Mouse (Mus musculus) right cerebral cortex, postnatal 25 days (tissue): Measurements from ENCODE around the gene Ppp1ca.

Experiments
- DNase-seq: peaks from one replicate; pipeline ENCODE4 v3.0.0; 2022

The Ppp1ca gene

DNA sequence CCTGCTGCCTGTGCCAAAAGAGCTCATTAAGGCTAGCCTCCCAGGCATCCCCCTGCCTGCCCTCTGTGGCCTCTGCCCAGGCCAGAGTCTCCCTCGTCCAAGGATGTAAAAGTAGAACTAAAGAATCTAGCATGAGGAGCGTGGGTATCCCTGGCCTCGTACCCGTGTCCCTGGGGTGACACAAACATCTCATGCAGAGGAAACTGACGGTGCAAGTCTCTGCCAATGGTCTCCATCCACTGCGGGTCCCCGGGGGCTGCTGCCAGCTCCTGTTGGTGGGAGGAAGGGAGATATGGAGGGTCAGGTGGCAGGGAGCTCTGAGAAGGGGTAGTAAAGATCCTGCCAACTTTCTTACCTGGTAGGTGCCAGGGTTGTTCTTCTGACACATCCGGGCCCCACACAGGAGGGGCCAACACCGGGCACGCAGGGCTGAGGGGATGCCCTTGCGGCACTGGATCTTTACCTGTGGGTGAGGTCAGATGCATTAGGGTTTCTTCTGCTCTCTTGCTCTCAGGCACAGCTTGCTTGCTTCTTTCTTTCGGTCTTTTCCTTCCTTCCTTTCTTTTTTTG, 2.7 kb upstream of the Ppp1ca start:
- DNase-seq = no peak

DNA sequence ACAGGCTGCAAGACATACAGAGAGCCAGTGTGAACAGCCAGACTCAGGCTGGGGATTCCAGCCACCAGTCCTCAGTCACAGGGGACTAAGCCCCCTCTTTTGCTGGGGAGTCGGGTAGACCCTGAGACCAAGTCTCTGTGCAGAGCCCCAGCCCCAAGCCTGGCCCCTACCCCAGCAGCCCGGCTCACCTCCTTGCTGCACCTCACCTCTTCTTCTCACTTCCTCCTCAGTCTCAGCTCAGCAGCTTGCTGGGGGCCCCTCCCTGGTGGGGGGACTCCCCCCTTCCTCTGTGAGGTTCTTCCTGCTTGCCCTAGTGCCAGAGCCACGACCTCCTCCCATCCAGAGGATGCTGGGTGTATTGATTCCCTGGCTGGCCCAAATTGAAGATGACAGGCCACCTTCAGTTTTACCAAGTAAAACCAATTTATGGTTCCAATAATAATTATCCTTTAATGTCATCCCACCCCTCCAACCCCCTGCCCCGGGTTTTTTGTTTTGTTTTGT, 982 bp upstream of the Ppp1ca start, which contains the start of gene Tbc1d10c:
TSS of gene Tbc1d10c (minus strand) at position 454 of the 504 bp plus-strand sequence.
- DNase-seq = no peak

DNA sequence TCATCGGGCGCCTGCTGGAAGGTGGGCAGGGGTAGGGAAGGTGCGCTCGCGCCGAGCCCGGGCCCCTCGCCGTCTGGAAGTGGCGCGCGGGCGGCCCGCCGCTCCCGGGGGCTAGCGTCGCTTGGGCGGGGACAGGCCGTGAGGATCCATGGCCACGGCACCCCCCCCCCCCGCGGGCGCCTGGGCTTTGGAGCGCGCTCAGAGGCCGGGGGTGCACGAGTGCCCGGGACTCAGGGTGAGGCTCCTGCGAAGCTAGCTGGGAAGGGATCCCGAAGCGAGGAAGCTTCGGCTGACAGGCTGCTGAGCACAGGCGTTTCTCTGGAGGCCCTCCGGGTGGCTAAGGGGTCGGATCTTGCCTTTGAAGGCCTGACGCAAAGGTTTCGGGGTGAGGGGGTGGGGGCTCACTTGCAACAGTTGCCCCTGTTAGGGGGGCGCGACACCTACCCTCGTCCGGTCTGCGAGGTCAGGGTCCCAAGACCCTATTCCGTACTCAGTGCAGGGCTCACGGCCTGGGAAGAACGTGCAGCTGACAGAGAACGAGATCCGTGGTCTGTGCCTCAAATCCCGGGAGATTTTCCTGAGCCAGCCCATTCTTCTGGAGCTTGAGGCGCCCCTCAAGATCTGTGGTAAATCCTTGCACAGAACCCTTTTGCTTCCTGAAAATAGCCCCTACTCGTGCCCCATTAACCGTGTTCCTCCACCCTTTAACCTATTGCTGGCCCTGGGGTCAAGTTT, 553 bp downstream of the Ppp1ca start:
- DNase-seq = no peak

DNA sequence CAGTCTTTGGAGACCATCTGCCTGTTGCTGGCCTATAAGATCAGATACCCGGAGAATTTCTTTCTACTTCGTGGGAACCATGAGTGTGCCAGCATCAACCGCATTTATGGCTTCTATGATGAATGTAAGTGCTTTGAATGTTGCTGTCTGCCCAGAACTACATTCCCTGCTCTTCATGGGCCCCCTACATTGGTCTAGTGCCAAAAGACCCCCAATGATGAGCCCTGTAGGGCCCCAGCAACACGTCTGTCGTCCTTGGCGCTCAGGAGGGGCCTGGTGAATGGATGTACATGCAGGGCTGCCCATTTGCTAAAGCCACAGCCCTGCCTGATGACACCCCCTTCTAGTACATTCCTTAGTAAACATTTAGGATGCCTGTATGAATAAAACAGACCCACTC, 1.3 kb downstream of the Ppp1ca start:
- no peak for DNase-seq

- DNase-seq = no peak
Measured at GRCm38 (mm10) chr19:4194021-4194724, 2.3 kb downstream of the Ppp1ca start.

DNA sequence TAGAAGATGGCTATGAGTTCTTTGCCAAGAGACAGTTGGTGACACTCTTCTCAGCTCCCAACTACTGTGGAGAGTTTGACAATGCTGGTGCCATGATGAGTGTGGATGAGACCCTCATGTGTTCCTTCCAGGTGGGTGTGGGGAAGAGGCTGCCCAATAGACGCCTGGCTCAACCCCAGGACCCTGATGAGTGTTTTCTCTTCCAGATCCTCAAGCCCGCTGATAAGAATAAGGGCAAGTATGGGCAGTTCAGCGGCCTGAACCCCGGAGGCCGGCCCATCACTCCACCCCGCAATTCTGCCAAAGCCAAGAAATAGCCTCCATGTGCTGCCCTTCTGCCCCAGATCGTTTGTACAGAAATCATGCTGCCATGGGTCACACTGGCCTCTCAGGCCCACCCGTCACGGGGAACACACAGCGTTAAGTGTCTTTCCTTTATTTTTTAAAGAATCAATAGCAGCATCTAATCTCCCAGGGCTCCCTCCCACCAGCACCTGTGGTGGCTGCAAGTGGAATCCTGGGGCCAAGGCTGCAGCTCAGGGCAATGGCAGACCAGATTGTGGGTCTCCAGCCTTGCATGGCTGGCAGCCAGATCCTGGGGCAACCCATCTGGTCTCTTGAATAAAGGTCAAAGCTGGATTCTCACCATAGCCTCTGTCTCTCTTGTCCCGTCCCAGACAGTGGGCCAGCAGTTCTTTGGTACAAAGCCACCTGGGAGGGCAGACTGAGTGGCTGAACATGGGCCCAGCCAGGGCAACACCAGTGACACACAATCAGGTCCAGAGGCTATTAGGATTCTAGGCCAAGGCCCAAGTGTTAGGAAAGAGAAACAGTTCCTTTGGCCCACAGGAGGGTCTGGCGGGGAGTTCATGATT, 3.1 kb downstream of the Ppp1ca start:
- no peak for DNase-seq

DNA sequence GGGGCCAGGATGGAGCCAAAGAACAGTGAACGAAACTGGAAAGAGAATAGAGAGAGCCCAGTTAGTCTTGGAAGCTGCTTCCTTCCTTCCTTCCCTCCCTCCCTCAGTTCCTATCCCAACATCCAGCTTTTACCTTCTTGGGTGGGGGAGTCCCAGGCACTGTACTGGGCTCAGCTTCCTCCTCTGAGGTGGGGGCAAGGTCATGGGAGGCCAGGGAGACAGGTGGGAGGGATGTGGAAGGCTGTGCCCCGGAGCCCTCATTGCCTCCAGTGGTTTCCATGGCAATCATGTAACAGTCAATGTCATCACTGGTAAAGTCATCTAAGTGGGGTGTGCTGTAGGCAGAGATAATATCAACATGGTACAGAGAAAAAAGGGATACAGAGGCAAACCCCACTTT, 4.2 kb downstream of the Ppp1ca start:
- no peak for DNase-seq

DNA sequence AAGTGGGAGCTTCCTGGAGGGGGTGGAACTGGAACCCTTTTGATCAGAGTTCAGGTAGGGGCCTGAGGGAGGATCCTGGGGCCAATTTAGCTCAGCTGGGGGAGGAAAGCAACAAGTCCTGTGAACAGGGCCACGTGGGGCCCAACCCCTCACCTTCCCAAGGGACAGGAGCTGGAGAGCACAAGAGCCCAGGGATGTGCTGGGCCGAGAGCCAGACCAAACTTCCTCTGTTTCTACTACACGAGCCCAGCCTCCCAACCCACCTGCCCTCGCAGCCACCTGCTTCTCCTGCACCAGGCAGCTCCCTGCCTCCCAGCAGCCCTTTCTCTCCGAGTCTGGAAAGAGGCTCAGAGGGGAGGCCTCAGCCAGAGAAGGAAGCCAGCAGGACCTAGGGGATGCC, 4.7 kb downstream of the Ppp1ca start:
- no peak for DNase-seq

- no peak for DNase-seq
Measured at GRCm38 (mm10) chr19:4197180-4197579, 5.3 kb downstream of the Ppp1ca start.

GRCm38 (mm10) chr19:4201291-4201909, 9.5 kb downstream of the Ppp1ca start, which contains the start of gene Rad9a:
TSS of gene Rad9a (minus strand) at chr19:4201662.
- DNase-seq = peak; percentile 93

DNA sequence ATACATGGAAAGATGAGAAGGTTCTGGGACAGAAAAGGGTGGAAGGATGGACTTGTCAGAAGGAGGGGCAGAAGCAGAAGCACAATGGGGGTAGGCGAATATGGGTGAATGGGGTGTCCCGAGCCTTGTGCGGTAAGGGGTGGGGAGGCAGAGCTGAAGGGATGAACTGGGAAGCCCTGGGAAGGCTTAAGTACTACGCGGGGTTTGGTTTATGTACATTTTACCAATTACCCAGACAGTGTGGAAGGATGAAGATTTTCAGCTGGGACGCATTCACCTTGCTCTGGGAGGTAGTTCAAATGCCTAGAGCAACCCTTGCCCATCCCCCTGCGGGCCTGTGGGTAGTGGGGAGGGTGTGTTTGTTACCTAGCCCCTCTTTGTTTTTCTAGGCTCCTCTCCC, 10.3 kb downstream of the Ppp1ca start:
- no peak for DNase-seq

GRCm38 (mm10) chr19:4203148-4203547, 11.3 kb downstream of the Ppp1ca start:
- DNase-seq = no peak

DNA sequence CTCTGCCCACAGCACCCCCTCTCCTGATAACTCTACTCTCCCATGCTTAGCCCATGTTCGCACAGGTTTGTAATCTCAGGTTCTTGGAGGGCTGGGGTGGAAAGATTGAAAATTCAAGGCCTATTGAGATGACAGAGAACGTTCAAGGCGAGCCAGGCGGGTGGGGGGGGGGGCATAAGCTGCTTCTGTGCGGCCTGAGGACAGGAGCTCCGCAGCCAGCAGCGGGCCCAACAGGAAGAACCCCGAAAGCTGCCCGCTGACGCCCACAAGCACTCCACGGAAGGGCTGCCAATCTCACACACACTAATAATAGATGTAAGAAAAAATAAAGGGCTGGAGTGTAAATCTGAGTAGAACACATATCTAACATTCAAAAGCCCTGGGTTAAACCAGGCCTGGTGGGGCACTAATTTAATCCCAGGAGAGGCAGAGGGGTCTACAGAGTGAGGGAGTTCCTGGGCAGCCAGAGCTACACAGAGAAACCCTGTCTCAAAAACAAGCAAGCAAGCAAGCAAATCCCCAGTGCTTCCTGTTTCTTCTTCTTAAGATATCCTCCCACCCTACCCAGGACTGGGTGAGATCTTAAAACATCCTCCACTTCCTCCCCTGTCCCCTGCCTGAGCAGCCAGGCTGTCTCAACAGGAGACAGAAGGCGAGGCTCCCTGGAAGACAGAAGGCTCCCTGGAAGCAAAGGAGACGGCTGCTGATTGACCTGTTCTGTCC, 11.9 kb downstream of the Ppp1ca start:
- no peak for DNase-seq

DNA sequence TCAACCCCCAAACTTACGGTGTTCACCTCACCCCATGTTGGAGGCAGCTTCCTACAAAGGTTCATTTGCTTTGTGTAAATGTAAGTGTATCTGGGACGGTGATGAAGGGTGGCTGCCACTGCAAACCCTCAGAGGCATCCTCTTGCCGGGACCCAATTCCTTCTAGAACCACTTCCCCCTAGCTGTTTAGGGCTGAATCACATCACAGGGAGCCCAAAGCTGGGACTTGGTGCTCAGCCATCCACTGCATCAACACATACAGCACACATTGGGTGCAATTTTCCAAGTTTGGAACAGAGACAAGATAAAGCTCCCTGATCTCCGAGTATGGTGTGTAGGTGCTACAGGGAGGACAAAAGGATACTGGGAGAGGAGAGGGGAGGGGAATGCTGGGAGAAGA, 13.0 kb downstream of the Ppp1ca start:
- no peak for DNase-seq

DNA sequence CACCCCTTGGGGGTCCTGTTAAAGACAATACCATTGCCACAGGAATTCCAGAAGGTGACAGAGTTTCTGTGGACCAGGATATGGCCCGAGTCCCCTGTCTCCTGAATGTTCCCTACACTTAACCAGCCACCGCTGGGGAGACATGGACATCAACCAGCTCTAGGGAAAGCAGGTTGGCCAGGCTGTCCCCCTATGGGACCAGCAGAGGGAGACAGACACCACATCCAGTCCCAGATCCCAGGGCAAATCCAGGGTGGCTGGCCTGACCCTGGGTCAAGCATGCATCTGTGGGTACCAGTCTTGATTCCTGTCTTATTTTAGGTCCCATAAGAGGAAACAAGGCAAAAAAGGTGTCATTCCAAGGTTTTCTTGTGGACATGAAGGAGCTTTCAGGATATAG, 15.1 kb downstream of the Ppp1ca start:
- DNase-seq = no peak

GRCm38 (mm10) chr19:4208563-4208962, 16.7 kb downstream of the Ppp1ca start:
- DNase-seq = no peak

DNA sequence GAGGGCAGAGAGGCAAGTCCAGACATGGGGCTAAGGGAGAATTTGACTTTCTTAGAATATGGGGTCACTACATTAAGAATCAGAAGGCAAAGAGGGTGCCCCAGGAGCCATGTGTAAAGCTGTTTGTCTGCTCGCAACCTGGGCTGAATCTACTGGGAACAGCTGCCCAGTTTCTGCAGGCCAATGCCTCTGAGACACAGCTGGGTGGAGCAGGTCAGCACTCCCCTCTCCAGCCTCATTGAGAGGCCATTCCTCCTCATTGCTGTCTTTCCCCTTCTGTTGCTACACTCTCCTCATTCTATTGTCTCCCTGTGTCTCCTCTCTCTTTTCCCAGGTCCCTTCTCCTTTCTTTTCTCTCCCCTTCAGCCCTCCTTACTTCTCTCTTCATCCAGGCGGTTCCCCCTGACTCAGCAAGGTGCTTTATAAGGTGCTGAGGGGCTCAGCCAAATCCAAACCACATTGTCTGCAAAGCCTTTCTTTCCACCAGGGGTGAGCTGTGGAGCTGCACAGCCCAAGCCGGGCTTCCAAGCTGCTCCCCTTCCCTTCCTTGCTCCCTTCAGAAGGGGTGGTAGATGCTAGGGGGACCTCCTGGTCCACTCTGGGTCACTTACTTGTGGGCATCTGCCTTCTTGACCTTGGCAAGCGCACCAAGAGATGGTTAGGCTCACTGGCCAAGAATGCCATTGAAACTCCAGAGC, 20.2 kb downstream of the Ppp1ca start:
- no peak for DNase-seq

DNA sequence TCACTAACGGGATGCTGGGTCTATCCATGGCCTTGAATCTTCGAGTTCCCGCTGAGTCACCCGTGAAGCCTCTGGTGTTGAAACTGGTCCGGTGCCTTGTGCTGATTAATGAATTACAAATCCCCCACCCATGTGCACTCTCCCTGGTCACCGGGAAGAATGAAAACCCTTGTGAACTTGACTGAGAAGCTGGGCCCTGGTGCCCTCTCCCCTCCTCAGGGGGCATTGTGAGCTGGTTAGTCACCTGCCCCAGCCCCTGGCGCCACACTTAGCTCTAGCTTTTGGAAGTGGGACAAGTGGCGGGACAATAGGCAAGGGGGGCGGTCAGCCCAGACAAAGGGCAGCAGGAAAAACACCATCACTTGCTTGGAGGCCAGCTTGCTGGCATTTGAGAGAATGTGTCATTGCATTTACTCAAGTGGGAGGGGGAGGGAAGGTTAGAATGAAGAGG, 21.7 kb downstream of the Ppp1ca start:
- DNase-seq = no peak

- DNase-seq = no peak
Measured at GRCm38 (mm10) chr19:4214071-4214770, 22.4 kb downstream of the Ppp1ca start, which contains the start of the genes Clcf1 and AC109138.7. TSS of gene Clcf1 (plus strand) at chr19:4214238. TSS of gene AC109138.7 (plus strand) at chr19:4214357.
